Mouse (Mus musculus) myocyte (in vitro differentiated cells): Measurements from ENCODE around the gene Map4k3.

Experiments used
- CEBPB ChIP-seq: IDR thresholded peaks from 2 replicates; pipeline ENCODE4 v1.6.1; 2011; ENCODE audit warnings: mild to moderate bottlenecking, moderate library complexity; ENCODE audit not compliant: poor library complexity, insufficient read depth, severe bottlenecking
- E2F4 ChIP-seq: IDR thresholded peaks from one replicate; pipeline ENCODE4 v1.6.1; 2011; ENCODE audit warnings: mild to moderate bottlenecking, control low read depth, moderate library complexity; ENCODE audit not compliant: insufficient read depth
- MAX ChIP-seq: IDR thresholded peaks from one replicate; pipeline ENCODE4 v1.6.1; 2011; ENCODE audit warnings: low read depth, mild to moderate bottlenecking, control low read depth
- POLR2A ChIP-seq: IDR thresholded peaks from one replicate; pipeline ENCODE4 v1.6.1; 2011; ENCODE audit warnings: low read depth, mild to moderate bottlenecking, control low read depth, moderate library complexity; ENCODE audit not compliant: insufficient read length
- REST ChIP-seq: IDR thresholded peaks from one replicate; pipeline ENCODE4 v1.6.1; 2011; ENCODE audit warnings: mild to moderate bottlenecking, control low read depth, moderate library complexity; ENCODE audit not compliant: insufficient read depth, insufficient read length
- SRF ChIP-seq: IDR thresholded peaks from one replicate; pipeline ENCODE4 v1.6.1; 2011; ENCODE audit warnings: low read depth; ENCODE audit not compliant: control insufficient read depth, insufficient read length
- TCF12 ChIP-seq: IDR thresholded peaks from one replicate; pipeline ENCODE4 v1.6.1; 2011; ENCODE audit warnings: mild to moderate bottlenecking, control low read depth; ENCODE audit not compliant: poor library complexity, insufficient read depth, severe bottlenecking
- USF1 ChIP-seq: IDR thresholded peaks from one replicate; pipeline ENCODE4 v1.6.1; 2011; ENCODE audit warnings: low read depth, mild to moderate bottlenecking, control low read depth, moderate library complexity

DNA sequence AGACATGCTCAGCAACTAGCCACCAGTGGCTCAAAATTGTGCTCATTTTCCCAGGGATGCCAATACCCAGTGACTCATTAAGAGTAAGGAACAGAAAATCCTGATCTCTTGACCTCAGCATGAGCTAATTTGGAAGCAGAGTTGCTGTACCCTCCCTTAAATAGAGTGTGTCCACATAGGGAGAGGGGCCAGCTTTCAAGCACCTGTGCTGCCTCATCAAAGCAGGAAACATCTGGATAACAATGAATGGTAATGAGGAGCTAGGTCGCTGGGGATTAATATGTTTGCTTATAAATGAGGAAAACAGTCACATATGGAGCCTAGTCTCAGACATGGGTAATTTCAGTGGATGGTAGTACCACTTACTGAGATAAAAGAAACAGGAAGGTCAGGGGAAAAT, 24.2 kb upstream of the Map4k3 start:
- TF ChIP-seq POLR2A (no peak), TCF12 (no peak), USF1 (no peak), CEBPB (no peak), MAX (no peak), E2F4 (no peak), REST (no peak), SRF (no peak)
